Mouse (Mus musculus): ENCODE results near the gene Notch1.

The Notch1 gene

GRCm38 (mm10) chr2:26408515-26409356 lies 107.7 kb downstream of the Notch1 start, which contains the start of gene Inpp5e:
Gene Inpp5e (minus strand): TSS chr2:26409203.
- peak; percentile 91 for DNase-seq (ENCODE audit: low read depth, low spot score)

Data from embryo, embryonic 11.5 days (tissue).